Mouse (Mus musculus): Measurements from ENCODE around the gene Hck. TPM values are rescaled to one million over a fixed set of nuclear protein-coding genes. Genes with fewer than 3 reads are reported as not detected.

The Hck gene
- polyA plus RNA-seq, 1 experiment from 2014 or later = 1.3 TPM

DNA sequence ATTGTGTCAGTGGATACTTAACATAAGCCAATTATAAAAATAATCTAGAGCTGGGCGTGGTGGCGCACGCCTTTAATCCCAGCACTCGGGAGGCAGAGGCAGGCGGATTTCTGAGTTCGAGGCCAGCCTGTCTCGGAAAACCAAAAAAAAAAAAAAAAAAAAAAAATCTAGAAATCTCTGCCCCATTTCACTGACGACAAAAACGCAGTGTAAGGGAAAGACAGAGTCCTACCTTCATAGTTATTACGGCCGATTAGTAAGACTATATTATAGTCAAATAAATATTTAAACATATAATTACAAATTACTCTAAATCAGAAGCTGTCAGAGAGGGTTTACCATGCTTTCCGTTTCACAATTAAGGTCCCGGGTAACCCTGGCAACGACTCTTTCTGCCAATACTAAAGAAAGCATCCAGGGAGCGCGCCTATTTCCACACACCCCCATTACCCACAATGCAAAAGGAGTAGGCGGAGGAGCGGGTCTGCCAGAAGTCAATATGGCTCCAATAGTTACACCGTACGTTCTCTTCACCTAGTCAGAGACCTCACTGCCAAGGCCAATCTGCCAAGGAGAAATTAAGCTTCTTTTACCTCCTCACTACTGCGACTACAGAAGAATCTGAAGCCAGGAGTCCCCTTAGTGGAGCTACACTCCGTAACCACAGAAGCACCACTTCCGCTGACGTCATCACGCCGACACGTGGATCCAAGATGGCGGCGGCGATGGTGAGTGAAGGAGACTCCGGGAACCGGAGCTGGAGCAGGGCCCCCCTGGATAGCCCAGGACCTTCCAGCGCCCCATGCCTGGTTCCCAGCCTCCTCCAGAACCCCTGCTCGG is 52.8 kb downstream of the Hck start, which contains the start of gene Tm9sf4:
Tm9sf4 (plus strand) TSS at position 460 of the 840 bp plus-strand sequence.
- Histone ChIP-seq H3K27ac (peak within 1 kb of the TSS; percentile 90), H3K9me3 (no peaks in the 10 kb centered on the region), H3K4me3 (replicated peaks) (peak within 1 kb of the TSS; percentile 81), H3K9ac (replicated peaks) (peak within 1 kb of the TSS; percentile 92), H3K4me2 (replicated peaks) (peak within 1 kb of the TSS; percentile 97), H3K36me3 (no peaks in the 10 kb centered on the region), H3K4me1 (replicated peaks) (peaks cover 14% of the 10 kb centered on the region), H3K27me3 (no peaks in the 10 kb centered on the region)
- peak; percentile 96 for ATAC-seq
- 8% methylated on average over 34 of the region's 34 CpGs for WGBS

DNA sequence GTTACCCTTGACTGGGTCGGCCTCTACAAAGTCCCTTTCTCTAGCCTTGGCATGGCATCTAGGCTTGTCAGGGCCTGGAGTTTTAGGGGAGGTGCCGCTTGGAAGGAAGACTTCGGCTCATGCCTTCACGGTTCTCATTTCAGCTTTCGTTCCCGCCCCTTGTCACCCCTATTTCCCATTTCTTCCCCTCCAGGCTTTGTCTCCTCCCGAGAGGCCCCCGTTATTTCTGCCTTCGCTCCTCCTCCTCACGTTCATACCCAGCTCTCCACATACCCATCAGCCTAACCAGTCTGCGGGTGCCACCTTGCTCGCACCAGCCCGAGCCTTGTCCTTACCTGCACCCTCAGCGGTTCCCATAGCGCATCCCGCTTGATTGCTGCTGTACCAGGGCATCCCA is 53.4 kb downstream of the Hck start:
- peak; percentile 76 for ATAC-seq
- Histone ChIP-seq H3K4me1 (replicated peaks) (peaks cover 15% of the 10 kb centered on the region), H3K27me3 (no peaks in the 10 kb centered on the region), H3K4me2 (replicated peaks) (peak overlapping the region; percentile 97), H3K36me3 (no peaks in the 10 kb centered on the region), H3K9ac (replicated peaks) (peak overlapping the region; percentile 92), H3K27ac (peak overlapping the region; percentile 90), H3K4me3 (replicated peaks) (peak overlapping the region; percentile 81), H3K9me3 (no peaks in the 10 kb centered on the region)
- WGBS = 0% methylated on average over 16 of the region's 16 CpGs

DNA sequence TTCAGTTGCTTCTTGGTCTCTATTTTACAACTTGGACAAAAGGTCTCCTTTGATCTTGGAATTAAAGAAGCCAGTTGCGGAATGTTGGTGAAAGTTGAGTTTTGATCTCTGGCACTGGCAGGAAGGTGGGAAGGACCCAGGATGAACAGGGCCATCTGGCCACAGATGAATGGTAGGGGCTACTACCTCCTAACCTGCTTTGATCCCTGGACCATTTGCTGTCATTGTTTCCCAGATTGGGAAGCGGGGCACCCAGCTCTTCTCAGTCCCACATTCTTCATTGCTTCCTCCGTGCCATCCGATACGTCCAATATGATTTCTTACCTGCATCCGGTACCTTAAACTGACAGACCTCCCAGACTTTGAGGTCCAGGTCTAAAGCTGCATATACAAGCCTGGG is 58.9 kb downstream of the Hck start:
- Histone ChIP-seq H3K4me2 (replicated peaks) (no peak overlapping the region), H3K4me3 (replicated peaks) (no peak overlapping the region), H3K9ac (replicated peaks) (no peak overlapping the region), H3K27ac (no peak overlapping the region), H3K9me3 (no peaks in the 10 kb centered on the region), H3K27me3 (no peaks in the 10 kb centered on the region), H3K4me1 (replicated peaks) (peaks cover 33% of the 10 kb centered on the region), H3K36me3 (no peaks in the 10 kb centered on the region)
- ATAC-seq = no peak
- WGBS = 39% methylated on average over 6 of the region's 6 CpGs

DNA sequence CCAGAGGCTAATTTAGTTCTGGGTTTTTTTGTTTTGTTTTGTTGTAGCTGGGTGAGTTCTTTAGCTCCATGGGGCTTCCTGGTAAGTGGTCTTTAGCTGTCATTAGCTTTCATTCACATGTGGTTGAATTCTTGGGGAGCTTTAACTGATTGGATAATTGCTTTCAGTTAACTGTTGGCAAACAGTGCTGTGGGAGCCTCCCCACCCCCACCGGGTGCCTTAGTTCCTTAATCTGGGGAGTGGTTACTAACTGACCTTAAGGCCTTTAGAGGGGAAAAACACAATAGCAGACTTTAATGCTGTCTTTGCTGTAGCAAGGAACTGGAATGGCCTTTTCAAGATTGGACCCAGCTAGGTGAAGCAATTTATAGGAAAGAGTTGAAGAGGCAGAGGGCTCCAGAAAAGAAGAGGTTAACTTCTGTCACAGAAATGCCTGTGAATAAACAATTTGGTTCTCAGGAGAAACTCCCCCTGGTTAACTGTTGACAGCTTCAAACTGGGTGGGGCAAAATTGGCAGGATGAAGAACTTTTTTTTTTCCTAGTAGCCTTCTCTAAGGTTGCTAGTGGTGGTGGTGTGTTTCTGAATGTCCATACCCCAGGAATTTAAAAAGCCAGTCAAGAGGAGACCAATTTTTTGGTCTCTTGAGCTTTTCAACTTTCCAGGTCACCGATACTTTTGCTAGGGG is 60.0 kb downstream of the Hck start:
- Histone ChIP-seq H3K36me3 (no peaks in the 10 kb centered on the region), H3K4me2 (replicated peaks) (no peak overlapping the region), H3K27me3 (no peaks in the 10 kb centered on the region), H3K9ac (replicated peaks) (no peak overlapping the region), H3K27ac (no peak overlapping the region), H3K4me3 (replicated peaks) (no peak overlapping the region), H3K4me1 (replicated peaks) (peaks cover 23% of the 10 kb centered on the region), H3K9me3 (no peaks in the 10 kb centered on the region)
- WGBS = 4% methylated on average over 2 of the region's 2 CpGs
- no peak for ATAC-seq

DNA sequence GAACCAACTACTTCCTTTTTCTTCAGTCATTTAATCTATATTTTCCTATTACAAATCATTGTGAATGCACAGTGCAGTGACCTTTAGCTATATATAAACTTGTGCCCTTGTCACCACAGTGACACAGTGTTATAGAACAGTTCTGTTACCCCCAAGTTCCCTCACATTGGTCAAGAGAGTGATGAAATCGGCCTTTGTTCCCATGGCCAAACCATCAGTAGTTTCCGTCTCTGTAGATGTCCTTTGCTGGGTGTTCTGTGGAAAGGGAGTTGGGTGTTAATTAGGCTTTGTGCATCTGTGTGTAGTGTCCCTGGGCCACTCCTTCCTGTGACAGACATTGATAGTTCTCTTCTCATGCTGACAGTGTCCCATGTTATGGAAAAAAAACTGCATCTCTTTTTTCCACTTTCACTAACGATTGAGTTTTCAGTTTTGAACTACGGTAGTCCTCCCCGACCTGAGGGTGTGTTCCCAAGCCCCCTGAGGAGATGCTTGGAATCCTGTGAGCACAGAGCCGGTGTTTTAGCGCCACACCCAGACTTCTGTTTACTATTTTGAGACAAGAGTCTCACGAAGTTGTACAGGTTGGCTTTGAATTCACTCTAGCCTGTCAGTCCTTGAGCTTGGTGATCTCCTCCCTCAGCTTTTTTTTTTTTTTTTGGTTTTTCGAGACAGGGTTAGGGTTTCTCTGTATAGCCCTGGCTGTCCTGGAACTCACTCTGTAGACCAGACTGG is 62.4 kb downstream of the Hck start:
- Histone ChIP-seq H3K9me3 (no peaks in the 10 kb centered on the region), H3K4me2 (replicated peaks) (no peak overlapping the region), H3K4me1 (replicated peaks) (peaks cover 22% of the 10 kb centered on the region), H3K27ac (no peak overlapping the region), H3K36me3 (no peaks in the 10 kb centered on the region), H3K9ac (replicated peaks) (no peak overlapping the region), H3K4me3 (replicated peaks) (no peak overlapping the region), H3K27me3 (no peaks in the 10 kb centered on the region)
- no peak for ATAC-seq
- 89% methylated on average over 9 of the region's 9 CpGs for WGBS

DNA sequence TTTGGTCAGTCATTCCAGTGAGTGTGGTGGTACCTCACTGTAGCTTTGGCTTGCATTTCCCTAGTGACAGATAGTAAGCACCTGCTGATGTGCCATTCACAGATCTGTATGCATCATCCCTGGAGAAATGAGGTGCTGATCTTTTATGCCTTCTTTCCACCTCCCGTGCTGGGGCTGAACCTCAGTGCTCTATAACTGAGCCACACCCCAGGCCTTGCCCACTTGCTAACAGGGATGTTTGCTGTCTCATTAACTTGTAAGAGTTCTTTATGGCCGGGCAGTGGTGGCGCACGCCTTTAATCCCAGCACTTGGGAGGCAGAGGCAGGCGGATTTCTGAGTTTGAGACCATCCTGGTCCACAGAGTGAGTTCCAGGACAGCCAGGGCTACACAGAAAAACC is 63.7 kb downstream of the Hck start:
- no peak for ATAC-seq
- Histone ChIP-seq H3K4me3 (replicated peaks) (no peak overlapping the region), H3K27me3 (no peaks in the 10 kb centered on the region), H3K36me3 (no peaks in the 10 kb centered on the region), H3K9ac (replicated peaks) (no peak overlapping the region), H3K9me3 (no peaks in the 10 kb centered on the region), H3K27ac (no peak overlapping the region), H3K4me1 (replicated peaks) (peaks cover 19% of the 10 kb centered on the region), H3K4me2 (replicated peaks) (no peak overlapping the region)
- 93% methylated on average over 5 of the region's 5 CpGs for WGBS

DNA sequence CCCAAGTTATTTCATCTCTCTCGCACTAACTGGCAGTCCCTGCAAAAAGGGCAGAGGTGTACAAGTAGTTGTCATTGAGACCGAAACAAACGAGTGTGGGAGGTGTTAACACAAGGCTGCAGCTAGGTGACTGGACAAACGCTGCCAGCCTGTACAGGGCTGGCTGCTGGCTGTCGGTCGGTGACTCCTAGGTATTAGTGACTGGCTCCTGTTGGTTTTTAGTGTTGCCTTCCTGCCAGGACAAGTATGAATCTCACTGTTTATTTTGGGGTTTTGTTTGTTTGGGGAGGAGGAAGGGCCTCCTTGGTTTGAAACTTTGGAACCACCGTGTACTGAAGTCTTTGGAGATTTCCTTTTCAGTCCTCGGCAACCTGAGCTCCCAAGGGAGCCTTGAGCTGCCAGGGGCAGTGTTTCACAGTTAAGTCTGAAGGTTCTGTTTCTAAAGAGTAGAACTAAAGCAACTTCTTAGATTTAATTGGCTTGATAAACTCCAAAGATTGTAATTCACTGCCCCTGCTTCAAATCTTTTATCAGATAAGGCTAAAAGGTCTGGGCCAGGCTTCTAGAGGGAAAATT is 67.8 kb downstream of the Hck start:
- WGBS = 79% methylated on average over 8 of the region's 8 CpGs
- Histone ChIP-seq H3K27ac (no peak overlapping the region), H3K4me2 (replicated peaks) (no peak overlapping the region), H3K9ac (replicated peaks) (no peak overlapping the region), H3K9me3 (no peaks in the 10 kb centered on the region), H3K4me1 (replicated peaks) (no peaks in the 10 kb centered on the region), H3K36me3 (peaks cover 17% of the 10 kb centered on the region), H3K27me3 (no peaks in the 10 kb centered on the region), H3K4me3 (replicated peaks) (no peak overlapping the region)
- no peak for ATAC-seq

DNA sequence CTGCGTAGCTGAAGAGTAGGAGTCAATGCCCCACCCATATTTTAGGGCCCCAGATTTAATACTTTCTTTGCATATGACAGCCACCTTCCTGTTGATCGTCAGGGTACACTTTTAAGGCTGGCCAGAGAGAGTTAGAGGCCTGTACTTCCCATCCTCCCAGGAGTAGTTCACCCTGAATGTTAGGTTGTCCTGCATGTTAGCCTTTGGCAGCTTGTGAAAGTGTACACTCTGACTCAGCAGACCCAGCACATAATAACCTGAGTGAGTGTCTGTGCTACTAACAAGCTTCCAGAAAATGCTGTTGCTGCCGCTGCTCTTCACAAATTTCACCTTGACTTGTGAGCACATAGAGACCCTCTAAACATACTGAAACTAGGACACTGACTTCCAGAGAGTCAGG is 68.9 kb downstream of the Hck start:
- H3K9ac ChIP-seq (replicated peaks) = no peak overlapping the region
- H3K36me3 ChIP-seq = peaks cover 23% of the 10 kb centered on the region
- WGBS = 96% methylated on average over 3 of the region's 3 CpGs
- no peak overlapping the region for H3K4me3 ChIP-seq (replicated peaks)
- no peak overlapping the region for H3K27ac ChIP-seq
- H3K9me3 ChIP-seq = no peaks in the 10 kb centered on the region
- no peak for ATAC-seq
- no peak overlapping the region for H3K4me2 ChIP-seq (replicated peaks)
- H3K4me1 ChIP-seq (replicated peaks) = no peaks in the 10 kb centered on the region
- H3K27me3 ChIP-seq = no peaks in the 10 kb centered on the region

DNA sequence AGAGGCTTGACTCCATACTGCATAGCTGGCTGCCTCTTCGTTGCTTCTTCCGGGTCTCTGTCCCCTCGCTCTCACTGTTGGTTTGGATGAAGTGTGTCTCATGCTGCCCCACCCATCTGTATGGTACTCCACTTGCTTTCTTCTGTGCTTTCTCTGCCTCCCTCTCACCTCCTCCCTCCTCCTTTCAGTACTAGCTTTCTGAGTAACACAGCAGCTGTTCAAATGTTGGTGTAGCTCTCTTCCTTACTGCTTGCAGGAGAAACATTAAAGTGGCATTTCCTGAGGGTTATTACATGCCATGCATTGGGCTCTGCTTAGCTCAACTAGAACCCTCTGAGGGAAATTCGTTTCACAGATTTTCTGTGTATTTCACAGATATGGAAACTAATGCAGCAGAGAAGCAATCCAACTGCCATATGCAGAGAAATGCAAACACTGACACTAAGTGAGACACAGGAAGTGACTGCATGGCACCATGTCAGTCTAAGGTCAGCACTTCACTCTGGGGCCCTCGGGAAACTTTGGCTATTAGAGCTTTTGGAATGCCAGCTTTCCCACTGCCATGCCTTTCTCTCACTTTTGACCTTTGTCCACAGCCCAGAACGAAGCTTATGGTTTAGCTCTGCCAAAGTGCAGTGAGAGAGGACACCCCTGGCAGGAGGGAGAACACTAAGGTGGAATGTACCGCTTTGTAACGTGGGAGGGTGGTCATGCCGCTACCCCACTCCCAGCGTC is 71.0 kb downstream of the Hck start:
- no peak for ATAC-seq
- H3K4me3 ChIP-seq (replicated peaks) = no peak overlapping the region
- no peak overlapping the region for H3K4me2 ChIP-seq (replicated peaks)
- no peaks in the 10 kb centered on the region for H3K4me1 ChIP-seq (replicated peaks)
- 90% methylated on average over 10 of the region's 10 CpGs for WGBS
- no peaks in the 10 kb centered on the region for H3K9me3 ChIP-seq
- H3K27me3 ChIP-seq = no peaks in the 10 kb centered on the region
- peaks cover 44% of the 10 kb centered on the region for H3K36me3 ChIP-seq
- no peak overlapping the region for H3K9ac ChIP-seq (replicated peaks)
- no peak overlapping the region for H3K27ac ChIP-seq

DNA sequence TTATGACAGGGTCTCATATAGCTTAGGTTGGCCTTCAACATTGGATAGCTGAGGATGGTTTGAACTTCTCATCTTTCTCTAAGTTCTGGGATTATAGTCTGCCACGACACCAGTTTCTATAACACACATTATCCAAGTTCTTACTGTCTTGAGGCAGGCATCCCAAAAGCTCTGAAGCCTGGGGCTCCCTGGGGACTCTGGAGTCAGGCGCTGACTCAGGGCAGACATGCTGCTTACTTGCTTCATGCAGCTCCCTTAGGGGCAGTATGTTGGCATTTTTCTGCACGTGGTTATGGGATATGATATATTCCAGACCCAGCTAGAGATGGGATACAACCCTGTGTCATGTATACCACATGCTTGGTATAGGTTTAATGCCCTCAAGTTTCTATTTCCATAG is 71.7 kb downstream of the Hck start:
- 89% methylated on average over 3 of the region's 3 CpGs for WGBS
- H3K9me3 ChIP-seq = no peaks in the 10 kb centered on the region
- ATAC-seq = no peak
- no peak overlapping the region for H3K9ac ChIP-seq (replicated peaks)
- H3K36me3 ChIP-seq = peaks cover 51% of the 10 kb centered on the region
- H3K4me2 ChIP-seq (replicated peaks) = no peak overlapping the region
- no peak overlapping the region for H3K27ac ChIP-seq
- no peaks in the 10 kb centered on the region for H3K4me1 ChIP-seq (replicated peaks)
- no peaks in the 10 kb centered on the region for H3K27me3 ChIP-seq
- H3K4me3 ChIP-seq (replicated peaks) = no peak overlapping the region

DNA sequence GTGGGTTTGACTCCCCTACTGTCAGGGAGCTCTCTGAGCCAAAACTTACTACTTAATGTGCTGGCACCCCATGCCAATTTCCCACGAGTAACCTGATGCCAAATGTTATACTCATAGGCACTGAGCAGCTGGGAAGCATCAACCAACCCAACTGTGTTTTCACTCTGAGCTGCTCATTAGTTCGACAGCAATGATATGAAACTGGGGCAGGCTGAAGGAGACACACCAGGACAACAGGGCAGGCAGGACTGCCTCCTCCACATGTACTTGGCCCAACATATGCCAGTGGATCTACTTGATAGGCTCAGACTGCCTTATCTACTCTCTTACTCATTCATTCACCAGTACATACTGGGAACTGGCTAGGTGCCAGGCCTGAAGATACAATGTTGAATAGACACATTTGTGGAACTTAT is 77.9 kb downstream of the Hck start:
- Histone ChIP-seq H3K9ac (replicated peaks) (no peak overlapping the region), H3K4me1 (replicated peaks) (no peaks in the 10 kb centered on the region), H3K36me3 (peaks cover 96% of the 10 kb centered on the region), H3K4me3 (replicated peaks) (no peak overlapping the region), H3K4me2 (replicated peaks) (no peak overlapping the region), H3K9me3 (no peaks in the 10 kb centered on the region), H3K27me3 (no peaks in the 10 kb centered on the region), H3K27ac (no peak overlapping the region)
- WGBS = 90% methylated on average over 2 of the region's 2 CpGs
- ATAC-seq = no peak

Measured in midbrain, embryonic 13.5 days (tissue).